Mouse (Mus musculus): ENCODE data around the gene Arl2bp.

DNA sequence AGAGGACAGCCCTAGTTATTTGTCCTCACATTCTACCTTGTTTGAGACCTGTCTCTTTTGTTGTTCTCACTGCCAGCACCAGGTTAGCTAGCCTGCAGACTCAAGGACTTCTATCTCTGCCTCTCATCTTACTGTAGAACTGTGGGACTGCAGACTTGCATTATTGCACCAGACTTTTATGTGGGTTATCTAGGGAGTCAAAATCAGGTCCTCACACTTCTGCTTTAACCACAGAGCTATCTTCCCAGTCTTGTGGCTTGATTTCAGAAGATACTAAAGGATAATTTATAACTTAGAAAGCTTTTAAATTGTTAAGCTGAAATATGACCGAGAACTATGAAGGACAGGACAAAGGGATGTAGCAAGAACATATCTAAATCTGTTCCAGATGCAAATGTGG is 41.5 kb upstream of the Arl2bp start:
- TF ChIP-seq CTCF (IDR thresholded peaks at IDR 0.05; ENCODE audit: extremely low read depth, insufficient read length, insufficient replicate concordance, low read depth, low read length), result no peak
- TF ChIP-seq POLR2A (IDR thresholded peaks at IDR 0.05; ENCODE audit: low read depth, low read length), result no peak
